Mouse (Mus musculus): ENCODE measurements around the gene Esrp2. TPM values are rescaled to one million over a fixed set of nuclear protein-coding genes. Genes with fewer than 3 reads are reported as not detected.

Esrp2 gene
- polyA plus RNA-seq, 1 experiment from 2014 or later = 9.1 TPM

Other genes starting within 250 kb of the Esrp2 start
- 1.0 and 1.1 TPM in 2 replicates for gene Nrn1l, start 243.4 kb downstream of the Esrp2 start, polyA plus RNA-seq (2014; fragmentation: Nextera tagmentation; extraction: Ambion mirVana)
- 20.5 and 34.5 TPM in 2 replicates for gene Pskh1, start 236.5 kb downstream of the Esrp2 start, polyA plus RNA-seq (2014; fragmentation: Nextera tagmentation; extraction: Ambion mirVana)
- gene Ctrl, start 203.1 kb downstream of the Esrp2 start, polyA plus RNA-seq (2014; fragmentation: Nextera tagmentation; extraction: Ambion mirVana) = 1.5 and 2.0 TPM in 2 replicates
- gene Psmb10, start 198.5 kb downstream of the Esrp2 start, polyA plus RNA-seq (2014; fragmentation: Nextera tagmentation; extraction: Ambion mirVana) = 38.7 and 47.6 TPM in 2 replicates
- 0.89 and 1.6 TPM in 2 replicates for gene Lcat, start 193.6 kb downstream of the Esrp2 start, polyA plus RNA-seq (2014; fragmentation: Nextera tagmentation; extraction: Ambion mirVana)
- gene Slc12a4, start 170.9 kb downstream of the Esrp2 start, polyA plus RNA-seq (2014; fragmentation: Nextera tagmentation; extraction: Ambion mirVana) = 16.8 and 21.8 TPM in 2 replicates
- not detected in 2 replicates for gene Dpep3, start 157.5 kb downstream of the Esrp2 start, polyA plus RNA-seq (2014; fragmentation: Nextera tagmentation; extraction: Ambion mirVana)
- 18.3 and 19.9 TPM in 2 replicates for gene Dus2, start 145.6 kb downstream of the Esrp2 start, polyA plus RNA-seq (2014; fragmentation: Nextera tagmentation; extraction: Ambion mirVana)
- gene Dpep2nb, start 131.0 kb downstream of the Esrp2 start, polyA plus RNA-seq (2014; fragmentation: Nextera tagmentation; extraction: Ambion mirVana) = 0.22 TPM in 1 of 2 replicates, not detected in the other
- gene Ddx28, start 125.1 kb downstream of the Esrp2 start, polyA plus RNA-seq (2014; fragmentation: Nextera tagmentation; extraction: Ambion mirVana) = 13.4 and 19.8 TPM in 2 replicates
- 8.9 and 10.3 TPM in 2 replicates for gene Nfatc3, start 78.1 kb downstream of the Esrp2 start, polyA plus RNA-seq (2014; fragmentation: Nextera tagmentation; extraction: Ambion mirVana)
- gene Pla2g15, start 13.4 kb upstream of the Esrp2 start, polyA plus RNA-seq (2014; fragmentation: Nextera tagmentation; extraction: Ambion mirVana) = 2.7 and 6.6 TPM in 2 replicates
- gene Slc7a6, start 31.9 kb upstream of the Esrp2 start, polyA plus RNA-seq (2014; fragmentation: Nextera tagmentation; extraction: Ambion mirVana) = 87.4 and 90.3 TPM in 2 replicates
- 40.8 and 44.7 TPM in 2 replicates for gene Slc7a6os, start 74.0 kb upstream of the Esrp2 start, polyA plus RNA-seq (2014; fragmentation: Nextera tagmentation; extraction: Ambion mirVana)
- 39.9 and 59.1 TPM in 2 replicates for gene Prmt7, start 74.0 kb upstream of the Esrp2 start, polyA plus RNA-seq (2014; fragmentation: Nextera tagmentation; extraction: Ambion mirVana)
- 0.12 and 0.19 TPM in 2 replicates for gene Smpd3, start 201.0 kb upstream of the Esrp2 start, polyA plus RNA-seq (2014; fragmentation: Nextera tagmentation; extraction: Ambion mirVana)